Mouse (Mus musculus): ENCODE measurements around the gene Kmt5c.

Gene Kmt5c

DNA sequence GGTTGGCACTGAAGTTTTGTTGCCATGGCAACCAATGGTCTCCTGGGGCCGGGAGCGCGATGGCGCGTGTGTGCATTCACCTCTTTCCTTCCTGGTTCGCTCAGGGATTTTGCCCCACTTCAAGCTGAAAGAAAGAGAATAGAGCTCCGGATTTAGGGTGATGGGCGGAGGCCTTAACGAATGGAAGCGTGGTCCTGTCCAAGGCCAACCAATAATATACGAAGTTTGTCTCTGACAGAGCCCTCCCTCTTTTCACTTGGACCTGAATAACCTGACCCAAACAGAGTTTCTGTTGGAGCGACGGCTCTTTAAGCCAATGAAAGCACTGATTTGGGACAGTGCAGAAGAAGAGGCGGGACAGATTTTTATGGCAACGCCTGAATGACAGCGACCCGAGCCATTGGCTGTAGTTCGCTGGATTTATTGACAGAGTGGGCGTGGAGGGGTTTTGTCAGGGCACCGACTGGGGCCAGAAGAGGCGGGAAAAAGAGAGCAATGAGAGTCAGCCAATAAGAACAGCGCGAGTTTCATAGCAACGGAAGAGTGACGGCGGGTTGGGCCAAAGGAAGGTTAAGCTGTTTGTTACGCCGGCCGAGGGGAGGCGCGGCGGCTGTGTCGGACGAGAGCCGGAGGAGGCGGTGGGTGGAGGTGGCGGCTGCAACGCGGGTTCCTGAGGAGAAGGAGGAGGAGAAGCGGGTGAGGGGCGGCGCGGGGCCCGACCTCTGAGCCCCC is at the start of gene Kmt5c:
Gene Kmt5c, plus strand, starts transcription at position 572 of the 732 bp plus-strand sequence.
- DNase-seq (ENCODE audit: low read depth, low spot score): peak; percentile 99

DNA sequence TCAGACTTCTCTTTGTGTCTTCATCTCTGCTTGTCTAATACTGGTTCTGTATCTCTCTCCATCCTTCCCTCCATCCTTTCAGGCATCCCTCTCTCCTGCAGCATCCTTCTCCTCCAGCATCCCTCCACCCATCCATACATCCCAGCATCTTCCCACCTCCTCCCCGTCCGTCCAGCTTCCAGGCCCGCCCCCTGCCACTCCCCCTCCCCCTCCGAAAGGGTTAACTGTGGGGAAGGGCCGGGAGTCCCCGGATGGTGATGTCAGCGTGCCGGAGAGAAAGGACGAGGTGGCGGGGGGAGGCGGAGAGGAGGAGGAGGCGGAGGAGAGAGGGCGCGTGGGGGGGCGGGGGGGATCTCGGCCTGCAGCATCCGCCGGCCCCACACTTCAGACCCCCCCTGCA is 49.5 kb upstream of the Kmt5c start, which contains the start of gene Brsk1:
Gene Brsk1, plus strand, starts transcription at position 218 of the 400 bp plus-strand sequence.
- DNase-seq (ENCODE audit: low read depth, low spot score): peak; percentile 81

DNA sequence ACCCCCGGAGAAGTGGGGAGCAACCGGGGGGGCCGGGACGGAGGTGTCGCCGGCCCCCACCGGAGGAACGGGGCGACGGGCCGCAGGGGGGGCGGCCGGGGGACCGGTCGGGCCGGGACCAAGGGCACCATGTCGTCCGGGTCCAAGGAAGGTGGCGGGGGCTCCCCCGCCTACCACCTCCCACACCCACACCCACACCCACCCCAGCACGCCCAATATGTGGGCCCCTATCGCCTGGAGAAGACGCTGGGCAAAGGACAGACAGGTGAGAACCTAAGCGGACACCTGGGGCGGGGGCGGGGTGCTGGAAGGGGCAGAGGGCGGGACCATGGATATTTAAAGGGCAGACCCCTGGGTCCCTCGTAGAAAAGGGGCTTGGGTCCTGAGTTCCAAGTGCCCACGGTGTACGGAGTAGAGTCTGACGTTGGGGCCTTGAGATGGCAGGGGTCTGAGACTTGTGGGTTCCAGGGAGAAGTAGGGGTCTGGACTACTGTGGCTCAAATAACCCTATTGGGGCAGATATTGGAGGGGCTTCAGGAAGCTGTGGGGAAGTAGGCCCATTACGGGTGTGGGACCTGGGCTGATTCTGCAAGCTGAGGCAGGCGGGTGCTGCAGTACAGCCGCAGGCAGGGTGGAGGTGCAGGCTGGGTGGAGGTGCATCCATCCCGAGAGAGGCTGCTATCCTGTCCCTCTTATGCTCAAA is 48.8 kb upstream of the Kmt5c start:
- DNase-seq (ENCODE audit: low read depth, low spot score): no peak

DNA sequence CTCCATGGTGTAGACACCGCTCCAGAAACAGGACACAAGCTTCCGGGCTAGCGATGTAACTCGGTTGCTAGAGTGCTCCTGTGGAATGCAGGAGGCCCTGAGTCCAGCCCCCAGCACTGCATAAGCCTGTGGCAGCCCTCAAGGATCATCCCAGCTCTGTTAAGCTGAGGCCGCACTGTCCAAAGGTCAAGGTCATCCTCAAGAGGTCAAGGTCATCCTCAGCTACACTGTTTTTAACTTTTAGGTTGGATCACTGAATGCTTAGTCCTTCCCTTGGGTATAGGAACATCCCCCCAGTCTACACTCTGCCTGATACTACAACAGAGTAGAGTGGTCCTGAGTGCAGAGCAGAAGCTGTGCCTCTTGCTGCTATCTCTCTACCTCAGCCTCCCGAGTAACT is 46.9 kb upstream of the Kmt5c start:
- DNase-seq (ENCODE audit: low read depth, low spot score): no peak

DNA sequence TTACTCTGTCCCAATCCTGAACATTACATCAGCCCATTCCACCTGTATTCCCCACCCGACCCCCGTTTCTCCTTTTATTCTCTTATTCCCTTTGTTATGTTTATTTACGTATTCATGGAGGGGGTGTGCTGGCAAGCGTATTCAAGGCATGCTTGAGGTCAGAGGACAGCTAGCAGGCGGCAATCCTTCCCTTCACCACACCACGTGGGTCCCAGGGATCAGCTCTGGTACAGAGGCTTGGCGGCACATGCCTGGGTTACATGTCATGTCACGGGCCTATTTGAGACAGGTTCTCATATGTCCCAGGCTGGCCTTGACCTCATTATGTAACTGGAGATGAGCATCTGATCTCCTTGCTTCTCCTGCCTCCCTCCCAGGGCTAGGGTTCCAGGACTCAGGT is 37.6 kb upstream of the Kmt5c start:
- DNase-seq (ENCODE audit: low read depth, low spot score): no peak

DNA sequence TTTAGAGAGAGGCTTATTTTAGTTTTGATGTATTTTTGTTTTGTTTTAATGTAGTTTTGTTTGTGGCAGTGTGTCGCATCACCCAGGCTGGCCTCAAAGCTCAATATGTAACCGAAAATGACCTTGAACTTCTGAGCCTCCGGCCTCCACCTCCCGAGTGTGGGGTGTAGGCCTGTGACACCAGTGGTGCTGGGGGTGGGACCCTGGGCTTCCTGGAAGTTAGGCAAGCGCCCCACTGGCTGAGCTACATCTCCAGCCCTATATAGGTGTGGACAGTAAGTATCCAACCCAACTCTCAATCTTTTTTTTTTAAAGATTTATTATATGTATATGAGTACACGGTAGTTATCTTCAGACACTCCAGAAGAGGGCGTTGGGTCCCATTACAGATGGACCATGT is 36.7 kb upstream of the Kmt5c start:
- no peak for DNase-seq (ENCODE audit: low read depth, low spot score)

DNA sequence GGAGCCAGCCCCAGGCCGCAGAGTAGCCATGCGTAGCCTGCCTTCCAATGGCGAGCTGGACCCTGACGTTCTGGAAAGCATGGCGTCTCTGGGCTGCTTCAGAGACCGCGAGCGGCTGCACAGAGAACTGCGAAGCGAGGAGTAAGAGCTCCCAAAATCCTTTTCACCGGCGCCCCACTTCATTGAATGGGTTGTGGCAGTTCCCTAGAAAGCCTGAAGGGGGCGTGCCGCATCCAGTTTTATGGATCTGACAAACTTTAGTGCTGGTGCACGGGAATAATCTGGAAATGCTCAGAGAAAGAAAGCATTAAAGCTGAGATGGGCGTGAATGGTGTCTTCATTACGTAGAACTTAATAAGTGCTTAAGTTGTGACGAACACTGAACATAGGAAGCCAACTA is 34.8 kb upstream of the Kmt5c start:
- no peak for DNase-seq (ENCODE audit: low read depth, low spot score)

DNA sequence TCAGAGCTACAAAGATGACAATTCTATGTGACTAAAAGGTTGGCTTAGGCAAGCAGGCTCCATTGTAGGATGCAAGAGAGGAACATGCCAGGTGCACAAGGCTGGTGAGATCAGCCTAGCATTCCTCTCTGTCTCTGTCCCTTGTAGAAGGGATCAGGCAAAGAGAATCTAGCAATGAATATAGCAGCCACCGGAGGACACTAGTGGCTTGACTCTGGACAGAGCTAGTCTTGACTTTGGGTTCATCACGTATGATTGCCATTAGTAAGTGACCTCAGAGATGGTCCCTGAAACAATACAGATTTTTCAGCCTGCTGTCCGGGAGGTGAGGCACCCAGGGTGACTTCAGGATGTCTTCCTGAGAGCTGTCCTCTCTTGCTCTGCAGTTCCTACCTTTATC is 27.3 kb upstream of the Kmt5c start:
- DNase-seq (ENCODE audit: low read depth, low spot score): no peak

DNA sequence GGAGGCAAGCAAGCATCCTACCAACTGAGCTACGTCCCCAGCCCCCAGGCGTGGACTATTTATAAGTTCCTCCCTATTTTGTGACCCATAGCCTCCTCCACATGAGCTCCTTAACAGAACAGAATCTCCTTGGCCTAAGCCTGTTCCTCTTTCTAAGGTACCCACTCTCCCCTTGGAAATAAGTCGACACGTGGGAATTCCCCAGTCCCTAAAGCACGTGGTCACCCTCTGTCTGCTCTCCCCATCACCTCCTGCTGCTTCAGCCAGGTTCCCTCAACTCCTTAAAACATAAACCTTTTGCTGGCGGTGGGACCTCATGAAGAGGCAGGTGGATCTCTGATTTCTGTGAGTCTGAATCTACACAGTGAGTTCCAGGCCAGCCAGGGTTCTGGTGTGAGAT is 23.0 kb upstream of the Kmt5c start:
- DNase-seq (ENCODE audit: low read depth, low spot score): no peak

DNA sequence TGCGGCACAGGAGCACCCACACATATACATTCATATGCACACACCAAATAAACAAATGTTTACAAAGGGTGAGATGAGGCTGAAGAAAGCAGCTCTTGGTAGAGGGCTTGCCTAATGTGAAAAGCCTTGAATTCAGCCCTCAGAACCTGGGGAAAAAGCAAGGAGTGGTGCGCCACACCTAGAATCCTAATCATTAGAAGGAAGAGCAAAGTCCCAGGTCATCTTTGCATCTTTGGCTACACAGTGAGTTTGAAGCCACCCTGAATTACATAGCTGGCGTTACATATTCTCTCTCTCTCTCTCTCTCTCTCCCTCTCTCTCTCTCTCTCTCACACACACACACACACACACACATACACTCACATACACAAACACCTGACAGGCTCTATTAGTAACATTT is 20.6 kb upstream of the Kmt5c start:
- no peak for DNase-seq (ENCODE audit: low read depth, low spot score)

DNA sequence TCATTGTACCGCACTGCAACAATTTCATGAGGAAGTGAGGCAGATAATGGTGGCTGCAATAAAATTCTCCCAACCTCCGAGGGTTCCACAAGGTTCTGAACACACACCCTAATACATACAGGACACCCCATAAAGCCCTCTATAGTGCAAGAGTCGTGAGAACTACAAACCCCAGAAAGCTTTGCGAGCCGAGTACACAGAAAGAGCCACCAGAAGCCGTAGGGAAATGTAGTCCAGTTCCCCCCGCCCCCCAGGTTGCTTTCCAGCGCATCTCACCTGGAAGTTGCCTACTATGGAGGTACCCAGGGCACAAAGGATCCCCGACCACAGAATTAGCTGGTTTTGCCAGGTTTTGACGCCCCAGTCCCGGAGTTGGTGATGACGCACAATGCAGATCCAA is 16.4 kb upstream of the Kmt5c start:
- DNase-seq (ENCODE audit: low read depth, low spot score): no peak

DNA sequence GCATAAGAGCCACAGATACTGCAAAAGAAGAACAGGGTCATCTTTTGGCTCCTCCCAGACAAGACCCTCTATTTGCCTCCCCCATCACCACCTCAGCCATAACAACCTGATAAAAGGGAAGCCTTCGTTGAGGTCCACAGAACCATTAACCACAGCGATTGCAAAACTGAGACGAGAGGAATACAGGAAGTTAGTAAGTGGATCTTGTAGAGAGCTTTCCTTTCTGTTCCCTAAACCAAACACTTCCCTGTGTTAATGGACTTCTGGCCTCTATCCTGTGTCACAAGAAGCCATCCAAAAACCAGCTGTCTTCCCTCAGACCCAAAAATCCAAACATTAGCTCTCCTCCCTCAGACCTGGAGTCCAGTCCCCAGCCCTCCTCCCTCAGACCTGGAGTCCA is 15.6 kb upstream of the Kmt5c start:
- DNase-seq (ENCODE audit: low read depth, low spot score): no peak

DNA sequence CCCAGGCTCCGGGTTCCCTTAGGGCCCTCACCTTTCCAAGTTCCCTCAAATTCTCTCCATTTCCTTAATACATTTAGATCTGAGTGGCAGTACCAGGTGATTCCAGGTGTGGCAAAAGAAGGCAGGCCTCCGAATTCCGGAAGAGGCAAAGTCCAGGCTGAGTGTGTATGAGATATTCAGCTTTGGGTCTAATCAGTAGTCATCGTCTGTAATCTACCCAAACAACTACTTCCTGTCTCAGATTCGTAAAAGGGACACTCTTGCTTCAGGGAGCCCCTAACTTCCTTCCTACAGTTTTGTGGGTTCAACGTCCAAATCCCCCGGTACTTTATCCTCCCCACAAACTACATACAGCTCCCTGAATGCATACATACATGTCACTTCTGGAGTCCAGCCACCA is 14.7 kb upstream of the Kmt5c start, which contains the start of gene Tmem150b:
Gene Tmem150b, minus strand, starts transcription at position 81 of the 400 bp plus-strand sequence.
- DNase-seq (ENCODE audit: low read depth, low spot score): no peak

DNA sequence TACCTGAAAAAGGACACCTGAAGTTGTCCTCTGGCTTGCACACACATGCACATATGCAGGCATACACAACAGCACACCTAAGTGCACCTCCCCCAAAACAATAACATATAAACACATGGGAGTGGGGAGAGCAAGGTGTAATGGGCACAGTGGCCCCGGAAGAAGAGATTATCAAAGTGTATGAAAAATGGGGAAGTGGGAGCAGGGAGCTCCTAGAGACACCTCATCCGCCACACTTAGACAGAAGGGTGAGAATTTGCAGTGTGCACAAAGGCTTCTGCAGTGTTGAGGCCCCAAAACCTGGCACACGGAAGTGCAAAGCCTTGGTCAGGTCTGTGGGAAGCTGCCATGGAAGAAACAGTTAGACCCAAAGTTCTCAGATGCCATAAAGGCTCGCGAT is 8.8 kb upstream of the Kmt5c start:
- DNase-seq (ENCODE audit: low read depth, low spot score): no peak

DNA sequence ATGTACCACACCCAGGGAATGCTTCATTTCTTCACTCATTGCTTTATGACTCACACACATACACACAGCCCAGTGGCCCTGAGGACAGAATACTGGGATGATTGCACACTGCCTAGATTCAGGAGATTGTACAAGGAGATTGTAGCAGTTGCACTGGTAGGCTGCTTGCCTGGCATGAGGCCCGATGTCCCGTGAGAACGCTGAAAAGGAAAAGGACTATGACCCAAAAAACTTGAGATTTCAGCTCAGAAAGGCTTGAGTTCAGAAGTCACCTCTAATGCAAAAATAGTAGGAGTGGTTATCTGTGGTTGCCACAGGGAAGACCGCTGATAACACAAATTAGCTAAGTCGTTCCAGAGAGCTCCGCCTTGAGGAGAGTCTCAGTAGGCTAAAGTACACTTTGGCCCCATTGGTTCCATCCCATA is 6.9 kb upstream of the Kmt5c start:
- DNase-seq (ENCODE audit: low read depth, low spot score): no peak

DNA sequence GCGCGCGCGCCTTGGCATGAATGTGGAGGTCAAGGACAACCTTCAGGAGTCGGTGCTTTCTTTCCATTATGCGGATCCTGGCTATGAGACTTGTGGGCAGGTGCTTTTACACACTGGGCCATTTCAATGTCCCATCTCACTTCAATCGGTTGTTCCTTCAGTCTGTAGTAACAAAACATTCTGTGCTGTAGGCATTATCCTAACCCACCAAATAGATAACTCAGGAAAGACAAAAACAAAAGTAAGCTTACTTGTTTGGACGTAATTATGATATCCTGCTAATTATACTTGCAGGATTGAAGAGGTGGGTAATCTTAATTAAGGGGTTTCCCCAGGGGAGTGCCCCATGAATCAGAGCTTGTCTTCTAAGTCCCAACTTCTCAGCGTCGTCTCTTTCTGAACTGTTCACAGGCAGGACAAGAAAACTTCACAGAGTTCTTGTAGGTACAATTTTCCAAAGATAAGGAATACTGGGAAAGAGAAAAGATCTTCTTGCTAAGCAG is 823 bp upstream of the Kmt5c start:
- no peak for DNase-seq (ENCODE audit: low read depth, low spot score)

DNA sequence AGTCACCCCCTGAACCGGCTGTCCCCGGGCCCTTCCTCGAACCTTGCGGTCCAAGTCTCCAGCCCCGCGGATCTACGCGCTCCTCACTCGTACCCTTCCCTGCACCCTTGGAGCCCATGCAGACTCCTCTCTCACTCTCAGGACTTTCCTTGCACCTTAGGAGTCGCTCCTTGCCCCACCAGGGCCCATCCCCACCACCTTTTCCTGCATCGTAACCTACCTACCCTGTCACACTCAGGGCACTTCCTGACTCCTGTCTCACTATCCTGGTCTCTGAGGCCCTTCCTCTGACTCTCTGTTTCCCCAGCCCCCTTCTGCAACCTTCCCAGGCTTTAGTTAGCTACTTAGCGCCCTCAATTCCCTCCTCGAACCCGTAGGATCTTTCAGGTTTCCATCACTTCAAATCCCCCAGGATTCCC is 403 bp downstream of the Kmt5c start:
- DNase-seq (ENCODE audit: low read depth, low spot score): no peak

DNA sequence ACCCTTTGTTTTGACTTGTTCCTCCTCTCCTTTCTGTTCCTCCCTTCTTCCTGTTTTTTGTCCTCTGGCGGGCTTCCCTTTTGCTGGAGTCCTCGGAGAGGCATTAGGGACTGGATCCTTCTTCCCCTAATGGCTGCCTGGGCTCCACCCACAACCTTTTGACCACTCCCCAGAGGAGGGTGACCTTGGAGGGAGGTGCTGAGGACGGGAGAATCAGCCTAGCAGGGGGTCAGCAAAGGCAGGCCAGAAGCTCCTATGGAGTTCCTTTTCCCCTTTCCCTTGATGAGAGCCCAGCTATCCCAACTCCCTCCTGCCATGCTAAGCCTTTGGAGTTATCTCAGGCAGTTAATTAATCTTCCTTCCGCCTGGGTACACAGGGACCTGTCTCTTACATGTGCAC is 1.2 kb downstream of the Kmt5c start:
- DNase-seq (ENCODE audit: low read depth, low spot score): no peak

DNA sequence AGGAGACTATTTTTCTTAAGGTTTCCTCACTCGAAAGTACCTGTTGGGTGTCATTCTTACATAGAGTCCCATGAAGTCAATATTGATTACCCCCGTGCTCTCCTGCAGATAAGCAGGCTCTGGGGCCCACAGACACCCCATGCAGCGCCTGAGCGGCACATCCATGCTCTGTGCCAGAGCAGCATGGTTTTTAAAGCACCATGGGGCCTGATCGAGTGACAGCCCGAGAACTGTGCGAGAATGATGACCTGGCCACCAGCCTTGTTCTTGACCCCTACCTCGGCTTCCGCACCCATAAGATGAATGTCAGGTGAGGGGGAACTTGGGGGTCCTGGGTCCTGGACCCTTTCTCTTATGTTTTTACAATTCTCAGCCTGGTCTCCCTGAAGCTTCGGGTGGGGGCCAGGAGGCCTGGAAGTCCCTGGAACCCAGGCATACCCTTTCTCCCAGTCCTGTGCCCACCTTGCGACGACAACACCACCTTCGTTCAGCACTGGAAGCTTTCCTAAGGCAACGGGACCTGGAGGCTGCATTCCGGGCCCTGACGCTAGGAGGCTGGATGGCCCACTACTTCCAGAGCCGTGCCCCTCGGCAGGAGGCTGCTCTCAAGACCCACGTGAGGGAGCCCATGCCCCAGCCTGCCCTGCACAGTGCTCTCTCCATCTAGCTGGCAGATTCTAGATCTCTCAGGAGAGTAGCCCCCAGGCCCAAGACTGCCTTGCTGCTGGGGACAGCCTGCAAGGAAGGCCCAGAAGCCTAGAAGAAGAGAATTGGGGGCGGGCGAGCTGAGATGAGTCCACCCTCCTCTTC is 2.0 kb downstream of the Kmt5c start:
- DNase-seq (ENCODE audit: low read depth, low spot score): no peak

DNA sequence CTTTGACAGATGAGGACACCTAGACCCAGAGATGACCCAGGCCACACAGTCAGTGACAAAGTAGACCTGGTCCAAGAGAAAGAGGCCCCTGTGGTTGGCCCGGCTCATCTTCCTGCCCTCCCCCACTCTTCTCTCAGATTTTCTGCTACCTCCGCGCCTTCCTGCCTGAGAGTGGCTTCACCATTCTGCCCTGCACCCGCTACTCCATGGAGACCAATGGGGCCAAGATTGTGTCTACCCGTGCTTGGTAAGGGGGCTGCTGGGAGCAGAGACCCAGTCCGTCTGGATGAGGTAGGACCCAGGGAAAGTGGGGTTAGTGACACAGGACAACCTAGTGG is 2.5 kb downstream of the Kmt5c start:
- DNase-seq (ENCODE audit: low read depth, low spot score): no peak

DNA sequence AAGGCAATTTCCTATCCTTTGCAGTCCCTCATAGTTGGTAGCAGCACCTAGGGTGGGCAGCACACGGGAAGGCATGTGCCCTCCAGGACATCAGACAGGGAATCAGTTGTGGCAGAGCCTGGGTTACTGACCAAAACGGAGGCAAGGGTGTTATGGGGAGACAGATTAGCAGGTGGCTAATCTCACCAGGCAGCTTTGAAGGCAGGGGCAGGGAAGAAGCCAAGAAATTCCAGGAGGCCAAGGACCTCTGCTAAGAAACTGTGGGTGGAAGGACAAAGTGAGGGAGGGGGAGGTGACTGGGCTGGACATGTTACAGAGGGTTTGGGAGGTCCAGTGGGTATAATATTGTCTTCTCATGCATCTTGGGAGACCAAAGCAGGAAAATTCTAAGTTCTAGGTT is 3.4 kb downstream of the Kmt5c start:
- no peak for DNase-seq (ENCODE audit: low read depth, low spot score)

DNA sequence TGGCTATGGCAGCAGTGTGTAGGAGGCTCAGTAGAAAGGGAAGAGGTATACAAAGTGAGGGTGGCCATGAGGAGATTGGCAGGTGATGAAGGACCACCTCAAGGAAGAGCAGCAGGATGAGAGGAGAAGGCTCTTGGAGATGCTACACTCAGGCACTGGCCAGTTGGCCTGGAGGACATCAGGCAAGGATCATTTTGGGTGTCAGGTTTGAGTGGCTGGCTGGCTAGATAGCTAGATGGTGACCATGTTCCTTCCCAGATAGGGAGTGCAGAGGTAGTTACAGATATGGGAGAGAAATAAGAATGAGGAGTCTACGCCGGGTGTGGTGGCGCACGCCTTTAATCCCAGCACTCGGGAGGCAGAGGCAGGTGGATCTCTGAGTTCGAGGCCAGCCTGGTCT is 5.0 kb downstream of the Kmt5c start:
- DNase-seq (ENCODE audit: low read depth, low spot score): no peak

Data from retina, postnatal 7 days (tissue).